Mouse (Mus musculus): ENCODE measurements around the gene B3gntl1. TPM values are rescaled to one million over a fixed set of nuclear protein-coding genes. Genes with fewer than 3 reads are reported as not detected.

Gene B3gntl1
- polyA plus RNA-seq (2017; shearing (Covaris generic)) = 10 to 100 TPM in 2 of 3 experiments, 1 to 10 TPM in 1; 6.4 to 12.1 (median 10.7) TPM

DNA sequence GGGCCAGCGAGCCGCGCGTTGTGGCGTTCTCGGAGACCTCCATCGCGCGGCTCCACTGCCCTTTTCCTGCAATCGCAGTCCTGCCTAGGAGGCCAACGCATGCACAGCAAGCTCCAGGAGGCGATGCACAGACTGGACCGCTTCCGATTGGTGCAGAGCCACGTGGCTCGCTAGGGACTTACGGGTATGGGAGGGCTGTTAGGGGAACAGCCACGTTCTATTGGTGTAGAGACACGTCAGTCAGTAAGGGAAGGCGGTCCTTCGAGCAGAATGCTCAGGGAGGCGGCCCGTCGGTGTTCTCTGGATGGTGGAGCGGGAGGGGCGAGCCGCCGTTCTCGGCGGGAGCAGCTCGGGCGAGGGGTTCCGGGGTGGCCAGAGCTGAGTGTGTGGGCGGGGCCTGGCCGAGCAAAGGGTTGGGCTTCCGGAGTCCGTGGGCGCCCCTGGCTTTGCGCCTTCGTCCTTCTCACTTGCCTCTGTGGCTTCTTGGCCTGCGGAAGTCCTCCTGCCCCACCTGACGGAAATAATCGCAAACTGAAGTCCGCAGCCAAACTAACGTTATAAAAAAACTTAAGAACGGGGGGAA, at the start of gene B3gntl1:
Gene B3gntl1 (minus strand): TSS at position 164 of the 583 bp plus-strand sequence.
- peak; percentile 100 for ATAC-seq

DNA sequence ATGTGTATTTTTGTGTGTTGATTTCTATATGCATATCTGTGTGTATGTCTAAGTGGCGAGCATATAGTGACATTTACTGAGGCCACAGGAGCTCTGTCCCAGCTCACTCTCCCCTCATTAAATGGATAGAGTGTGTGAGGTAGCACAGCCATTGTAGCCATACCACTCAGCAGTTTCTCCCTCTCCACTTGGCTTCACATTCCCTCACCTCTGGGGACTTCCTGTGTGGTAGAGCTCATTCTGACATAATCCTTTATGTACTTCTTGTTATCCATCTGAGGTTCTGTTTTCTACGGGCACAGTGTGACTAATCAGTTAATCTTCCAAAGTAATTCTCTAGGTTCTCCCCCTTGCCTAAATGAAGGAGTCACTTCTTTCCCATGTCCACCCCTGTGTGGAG, 49.5 kb upstream of the B3gntl1 start:
- no peak for ATAC-seq

DNA sequence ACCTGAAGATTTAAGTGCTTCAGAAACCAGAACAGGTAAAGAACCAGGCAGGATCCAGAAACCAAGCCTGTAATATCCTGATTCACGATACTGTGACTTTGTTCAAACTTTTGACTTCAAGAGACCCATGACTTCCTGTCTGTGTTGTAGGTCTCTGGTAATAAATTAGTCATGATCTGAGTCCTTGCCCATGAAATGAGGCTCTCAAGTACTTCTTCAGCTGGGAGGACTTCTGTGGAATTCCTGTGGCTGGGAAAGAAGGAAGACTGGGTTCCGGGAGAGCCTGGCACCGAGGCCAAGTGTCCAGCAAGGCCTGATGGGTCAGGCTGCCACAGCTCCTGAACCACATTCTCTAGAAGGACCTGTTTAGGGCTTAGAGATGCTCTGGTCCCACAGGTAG, 47.8 kb upstream of the B3gntl1 start:
- ATAC-seq = no peak

DNA sequence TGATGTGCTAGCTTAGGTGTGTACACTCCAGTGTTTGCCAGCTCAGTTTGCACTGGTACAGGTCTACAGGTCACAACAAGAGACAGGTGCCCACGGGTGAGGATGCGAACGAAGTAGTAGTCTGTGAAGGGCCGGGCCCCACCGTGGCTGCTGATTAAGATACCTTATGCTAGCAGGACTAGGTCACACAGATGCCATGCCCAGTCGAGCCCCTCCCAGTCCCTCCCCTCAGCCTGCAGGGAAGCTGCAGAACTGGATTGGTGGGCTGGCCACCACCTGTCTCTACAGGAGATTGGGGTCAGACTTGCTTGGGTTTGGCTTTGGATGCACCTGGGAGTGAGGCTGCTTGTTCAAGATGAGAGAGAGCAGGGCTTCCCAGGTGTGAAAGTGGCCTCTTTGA, 44.8 kb upstream of the B3gntl1 start:
- ATAC-seq = no peak

DNA sequence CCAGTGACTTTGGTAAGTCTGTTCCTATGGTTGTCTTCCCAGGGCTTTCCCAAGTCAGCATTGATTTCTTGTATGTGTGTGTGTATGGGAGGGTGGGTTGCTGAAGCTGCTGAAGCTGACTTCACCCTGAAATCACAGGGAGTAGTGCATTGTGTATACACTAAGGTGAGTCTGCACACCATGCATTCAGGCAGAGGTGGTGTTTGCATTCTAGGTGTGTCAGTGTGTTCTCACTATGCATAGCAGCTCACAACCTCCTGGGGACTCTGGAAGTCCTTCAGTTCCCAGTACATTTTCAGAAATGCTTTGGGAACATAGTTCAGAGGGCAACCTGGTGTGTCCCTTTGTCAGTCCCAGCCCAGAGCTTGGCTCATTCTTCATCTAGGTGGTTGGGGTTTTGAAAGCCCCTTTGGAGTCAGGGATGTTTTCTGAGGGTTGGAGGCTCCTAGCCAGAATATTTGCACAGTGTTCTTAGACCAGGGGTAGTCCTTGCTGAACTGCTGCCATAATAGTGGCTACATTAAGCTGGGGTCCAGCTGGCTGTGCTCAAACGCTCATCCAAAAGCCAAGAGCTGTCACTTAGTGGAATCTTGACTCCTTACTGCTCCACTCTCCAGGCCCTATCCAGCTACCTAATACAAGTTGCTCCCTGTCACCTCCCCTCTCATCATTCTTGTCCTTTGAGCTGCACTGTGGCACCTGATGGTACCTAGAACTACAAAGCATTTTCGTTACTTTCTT, 42.0 kb upstream of the B3gntl1 start:
- ATAC-seq = no peak

DNA sequence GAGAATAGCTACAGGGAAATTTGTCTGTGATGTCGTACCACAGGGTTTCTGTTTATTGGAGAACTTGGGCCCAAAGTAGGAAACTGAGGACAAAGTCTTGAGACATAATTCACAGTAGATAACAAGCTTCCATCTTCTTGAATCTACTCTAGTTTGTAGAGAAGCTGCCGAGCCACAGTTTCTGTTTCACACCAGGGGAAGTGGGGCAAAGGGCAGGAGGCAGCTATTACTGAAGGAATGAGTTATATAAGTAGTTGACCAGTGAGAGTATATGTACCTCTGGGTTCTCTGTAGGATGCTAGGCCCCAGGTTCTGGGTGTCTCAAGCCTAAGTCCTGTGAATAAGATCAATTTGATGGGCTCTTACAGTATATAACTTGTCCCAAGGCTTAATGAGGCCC, 40.6 kb upstream of the B3gntl1 start:
- ATAC-seq = no peak

DNA sequence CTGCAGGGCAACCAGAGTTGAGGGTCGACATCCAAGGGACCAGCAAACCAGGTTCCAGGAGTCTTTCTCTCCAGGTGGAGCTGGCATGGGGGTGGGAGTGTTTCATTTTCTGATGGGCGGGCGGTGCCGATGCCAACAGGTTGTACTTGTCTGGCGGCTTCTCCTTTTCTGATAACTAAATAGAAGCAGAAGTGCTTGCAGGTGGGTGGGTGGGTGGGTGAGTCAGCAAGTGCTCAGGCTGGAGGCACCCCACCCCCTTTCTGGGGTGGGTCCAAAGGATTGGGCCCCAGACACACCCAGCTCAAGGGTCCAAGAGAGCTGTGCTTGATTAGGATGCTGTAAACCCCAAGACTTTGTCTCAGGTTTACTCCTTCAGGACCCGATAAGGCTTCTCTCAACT, 40.0 kb upstream of the B3gntl1 start:
- ATAC-seq = no peak

DNA sequence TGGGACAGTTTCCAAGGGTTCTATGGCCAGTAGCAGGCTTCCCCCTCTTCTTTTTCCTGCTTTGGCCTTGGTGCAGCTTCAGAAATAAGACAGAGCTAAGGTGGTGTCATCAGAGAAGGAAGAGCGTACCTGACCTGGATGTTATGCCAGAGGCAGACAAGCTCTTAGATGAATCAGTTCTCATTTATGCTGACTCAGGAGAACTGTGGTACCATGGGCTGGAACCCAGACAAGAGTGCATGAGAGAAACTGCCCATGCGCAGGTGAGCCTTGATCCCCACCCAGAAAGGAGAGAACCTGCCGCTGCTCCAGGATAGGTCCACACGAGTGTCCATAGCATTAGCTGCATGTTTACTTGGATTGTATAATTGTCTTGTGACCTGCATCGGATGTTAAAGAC, 37.3 kb upstream of the B3gntl1 start:
- no peak for ATAC-seq

DNA sequence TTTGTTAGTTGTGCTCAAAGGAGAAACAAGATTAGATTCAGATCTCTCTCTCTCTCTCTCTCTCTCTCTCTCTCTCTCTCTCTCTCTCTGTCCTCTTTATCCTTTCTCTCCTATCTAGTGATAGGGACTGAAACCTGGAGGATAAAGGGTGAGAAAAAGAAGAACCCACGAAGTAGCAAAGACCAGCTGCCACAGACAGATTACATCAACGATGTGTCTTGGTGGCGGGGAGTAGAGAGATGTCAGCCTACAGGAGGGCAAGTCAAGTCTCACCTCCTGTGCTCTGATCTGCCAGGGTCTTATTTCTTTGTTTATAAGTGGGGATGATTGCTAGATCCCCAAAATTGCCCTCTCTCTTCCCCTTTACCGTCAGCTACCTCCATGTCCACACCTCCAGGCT, 36.3 kb upstream of the B3gntl1 start:
- no peak for ATAC-seq

DNA sequence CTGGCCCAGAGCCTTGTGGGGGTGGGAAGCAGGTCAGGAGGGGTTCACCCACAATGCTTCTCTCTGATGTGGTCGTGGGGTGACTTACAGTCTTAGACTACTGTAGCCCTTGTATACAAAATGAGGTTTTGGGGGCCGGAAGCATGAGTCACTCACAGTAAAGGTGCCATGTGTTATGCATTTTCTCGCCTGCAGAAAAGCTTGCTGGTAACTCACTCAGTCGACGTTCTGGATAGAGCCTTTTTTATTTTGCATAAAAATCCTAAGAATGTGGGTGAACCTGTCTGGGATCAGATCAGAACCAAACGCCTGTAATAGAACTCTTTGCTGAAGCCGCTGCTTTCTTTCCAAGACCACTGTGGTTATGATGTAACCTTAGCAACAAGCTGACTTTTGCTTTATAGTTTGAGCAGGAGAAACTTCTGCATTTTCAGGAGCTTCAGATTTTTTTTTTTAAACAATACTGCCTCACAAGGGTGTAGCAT, 33.6 kb upstream of the B3gntl1 start:
- peak; percentile 86 for ATAC-seq

DNA sequence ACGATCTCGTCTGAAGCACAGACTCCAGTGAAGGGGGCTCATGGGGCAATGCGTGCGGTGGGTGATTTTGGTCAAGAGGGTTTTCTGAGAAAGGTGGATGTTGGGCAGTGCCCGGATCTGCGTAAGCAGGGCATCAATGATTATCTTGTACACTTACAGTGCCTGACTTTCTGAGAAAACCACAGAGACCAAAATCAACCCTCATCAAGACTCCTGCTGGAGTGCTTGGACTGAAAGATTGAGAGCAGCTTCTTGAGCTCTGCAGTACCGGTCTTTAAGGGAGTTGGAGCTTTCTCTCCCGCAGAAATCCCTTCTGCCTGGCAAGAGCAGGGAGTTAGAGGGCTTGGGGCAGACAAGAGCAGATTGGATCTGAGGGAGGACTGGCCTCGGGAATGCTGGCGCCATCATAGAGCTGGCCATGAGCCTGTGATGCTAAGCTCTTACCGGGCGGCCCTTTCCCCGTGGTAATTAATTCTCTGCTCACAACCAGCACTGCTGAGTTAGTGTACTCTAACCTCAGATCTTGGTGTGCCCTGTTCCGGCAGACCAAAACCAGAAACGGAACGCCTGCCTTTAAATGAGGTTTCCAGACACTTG, 30.8 kb upstream of the B3gntl1 start:
- no peak for ATAC-seq

DNA sequence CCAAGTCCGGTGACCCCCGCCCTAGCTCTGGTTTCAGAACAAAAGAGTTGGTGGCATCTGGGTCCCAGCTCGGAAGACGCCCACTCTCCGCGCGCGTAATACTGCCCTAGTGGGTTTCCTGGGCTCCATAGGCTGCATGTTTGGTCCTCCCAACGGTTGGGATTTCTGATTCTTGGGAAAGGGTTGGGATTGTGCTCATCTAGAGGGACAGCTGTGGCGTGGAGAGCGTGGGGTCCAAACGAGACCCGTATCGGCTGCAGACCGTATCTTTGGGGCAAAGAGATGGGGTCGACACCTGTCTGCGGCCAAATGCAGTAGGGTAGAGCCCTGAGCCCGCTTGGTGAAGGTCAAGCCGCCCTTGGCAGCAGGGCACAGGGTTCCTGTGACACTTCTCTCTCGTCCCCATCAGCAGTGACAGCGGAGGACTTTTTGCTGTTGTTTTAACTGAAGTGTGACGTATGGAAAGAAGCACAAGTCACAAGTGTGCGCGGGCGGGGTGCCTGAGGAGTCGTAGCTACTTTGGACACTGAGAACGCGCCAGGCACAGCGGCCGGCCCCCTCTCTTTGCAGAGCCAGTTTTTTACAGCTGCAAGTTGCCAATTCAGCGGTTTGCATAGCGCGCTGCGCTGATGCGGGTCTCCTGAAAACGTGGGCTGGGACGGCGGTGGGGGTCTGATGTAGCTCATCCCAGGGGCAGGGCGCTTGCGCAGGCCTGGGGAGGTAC, 30.1 kb upstream of the B3gntl1 start:
- peak; percentile 51 for ATAC-seq

DNA sequence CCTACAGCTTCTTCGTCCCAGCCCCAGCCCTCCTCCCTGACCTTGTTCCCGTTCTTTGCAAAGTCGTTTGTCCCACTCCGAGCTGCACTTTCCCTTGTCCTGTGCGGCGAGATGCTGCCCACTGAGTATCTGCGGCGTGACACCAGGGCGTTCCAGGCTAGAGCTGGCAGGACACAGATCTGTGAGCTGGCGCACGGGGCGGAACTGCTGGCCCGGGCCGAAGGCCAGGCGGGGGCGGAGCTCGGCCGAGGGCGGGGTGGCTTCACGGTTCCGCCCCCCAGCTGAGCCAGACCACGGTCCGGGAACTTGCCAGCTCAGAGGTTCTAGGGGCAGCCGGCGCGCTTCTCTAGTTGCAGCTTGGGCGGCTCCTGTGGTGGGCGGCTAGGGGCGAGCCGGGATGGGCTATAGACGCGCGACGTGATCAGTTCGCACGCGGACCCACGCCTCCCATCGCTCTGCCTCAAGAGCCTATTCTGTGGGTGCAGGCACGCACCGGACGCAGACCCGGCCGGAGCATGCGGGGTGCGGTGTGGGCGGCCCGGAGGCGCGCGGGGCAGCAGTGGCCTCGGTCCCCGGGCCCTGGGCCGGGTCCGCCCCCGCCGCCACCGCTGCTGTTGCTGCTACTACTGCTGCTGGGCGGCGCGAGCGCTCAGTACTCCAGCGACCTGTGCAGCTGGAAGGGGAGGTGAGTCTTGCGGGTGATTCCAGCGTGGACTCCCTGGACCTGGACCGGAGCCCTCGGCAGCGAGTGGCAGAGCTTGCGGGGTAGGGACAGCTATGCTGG, 29.4 kb upstream of the B3gntl1 start:
- peak; percentile 33 for ATAC-seq

DNA sequence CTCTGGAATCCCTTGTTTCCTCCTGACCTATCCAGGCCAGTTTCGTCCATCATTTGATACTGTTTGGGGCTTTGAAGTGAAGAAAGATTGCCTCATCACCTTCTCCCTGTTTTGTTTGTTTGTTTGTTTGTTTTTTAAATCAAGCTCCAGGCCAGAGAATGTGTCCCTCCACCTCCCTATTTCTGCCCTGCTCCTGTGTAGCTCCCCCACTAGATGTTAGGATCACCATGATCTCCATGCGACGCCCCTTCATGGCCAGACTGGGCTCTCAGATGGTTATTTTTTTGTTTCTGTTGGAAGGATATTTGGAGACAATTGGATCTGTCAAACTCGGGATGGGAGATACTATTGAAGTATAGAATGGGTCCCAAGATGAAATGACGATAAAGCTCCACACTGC, 28.3 kb upstream of the B3gntl1 start, which contains the start of gene Metrnl:
Gene Metrnl (plus strand): TSS at position 301 of the 400 bp plus-strand sequence.
- ATAC-seq = no peak

DNA sequence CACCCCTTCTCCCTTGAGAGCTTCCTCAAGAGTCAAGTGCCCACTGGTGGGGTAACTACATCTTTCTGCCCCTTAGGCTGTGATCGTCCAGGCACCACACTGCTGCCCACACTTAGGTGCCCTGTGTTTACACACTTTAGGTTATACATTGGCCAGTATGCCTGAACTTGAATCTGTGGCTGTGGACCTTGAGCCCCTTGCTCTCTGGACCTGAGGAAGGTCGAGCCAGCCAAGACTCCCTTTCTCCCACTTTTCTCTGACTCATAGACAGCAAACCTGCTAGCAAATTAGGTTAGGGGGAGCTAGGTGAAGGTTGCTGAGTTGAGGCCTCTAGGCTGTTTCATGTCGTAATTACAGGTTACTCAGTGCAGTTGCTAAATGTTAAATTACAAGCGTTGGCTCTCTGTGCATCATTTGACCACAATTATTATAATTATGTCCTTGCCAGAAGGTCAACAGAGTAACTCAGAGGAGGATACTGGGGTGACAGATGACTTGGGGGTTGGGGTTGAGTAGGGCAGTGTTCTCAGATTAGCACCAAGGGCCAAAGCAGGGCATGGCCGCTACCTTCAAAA, 25.5 kb upstream of the B3gntl1 start:
- no peak for ATAC-seq

DNA sequence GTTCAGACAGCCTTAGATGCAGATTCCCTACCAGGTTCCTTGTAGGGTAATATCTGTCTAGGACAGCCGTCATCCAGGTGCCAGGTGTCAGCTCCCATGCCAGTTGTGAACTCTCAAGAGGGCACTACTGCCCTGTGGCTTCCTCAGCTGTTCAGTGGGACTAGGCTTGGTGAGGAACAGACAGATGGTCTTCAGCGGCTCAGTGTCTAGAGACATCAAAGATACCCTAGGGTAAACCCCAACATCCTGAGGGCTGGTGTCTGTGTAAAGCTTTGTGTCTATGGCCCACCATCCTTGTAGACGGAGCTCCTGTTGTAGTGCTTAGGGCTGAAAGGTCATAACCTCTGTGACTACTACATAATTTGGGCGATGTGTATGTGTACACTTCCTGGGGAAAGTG, 24.3 kb upstream of the B3gntl1 start:
- ATAC-seq = no peak

DNA sequence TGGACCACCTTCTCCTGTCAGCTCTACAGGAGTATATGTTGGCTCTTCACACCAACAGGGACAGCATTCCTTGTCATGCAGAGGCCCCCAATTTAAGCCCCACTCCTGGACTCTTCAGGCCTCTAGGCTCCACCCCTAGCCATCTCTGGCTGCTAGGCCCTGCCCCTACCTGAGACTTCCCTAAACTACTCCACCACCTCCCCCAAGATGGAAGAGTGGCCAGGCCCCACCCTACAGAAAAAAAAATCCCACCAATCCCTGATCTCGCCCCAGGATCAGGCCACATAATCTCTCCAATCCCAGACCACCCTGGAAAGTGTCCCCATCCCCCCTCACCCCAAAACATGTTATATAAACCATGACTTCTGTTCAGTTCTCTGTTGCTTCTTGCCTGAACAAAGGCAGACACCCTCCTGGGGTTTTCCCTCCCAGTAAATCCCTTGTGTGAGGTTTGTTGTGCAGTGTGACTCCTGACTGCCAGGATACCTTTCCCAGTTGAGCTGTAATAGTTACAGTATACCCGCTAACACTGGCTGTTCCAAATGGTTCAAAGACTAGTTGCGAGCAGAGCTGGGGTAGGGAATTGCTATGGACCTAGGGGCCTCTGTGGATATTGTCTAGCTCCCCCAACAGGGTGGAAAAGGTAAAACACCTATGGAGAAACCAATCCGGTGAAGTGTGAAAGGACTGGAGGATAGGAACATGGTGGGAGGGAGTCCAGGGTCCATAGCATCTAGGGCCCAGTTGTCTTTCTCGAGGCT, 22.5 kb upstream of the B3gntl1 start:
- ATAC-seq = no peak

DNA sequence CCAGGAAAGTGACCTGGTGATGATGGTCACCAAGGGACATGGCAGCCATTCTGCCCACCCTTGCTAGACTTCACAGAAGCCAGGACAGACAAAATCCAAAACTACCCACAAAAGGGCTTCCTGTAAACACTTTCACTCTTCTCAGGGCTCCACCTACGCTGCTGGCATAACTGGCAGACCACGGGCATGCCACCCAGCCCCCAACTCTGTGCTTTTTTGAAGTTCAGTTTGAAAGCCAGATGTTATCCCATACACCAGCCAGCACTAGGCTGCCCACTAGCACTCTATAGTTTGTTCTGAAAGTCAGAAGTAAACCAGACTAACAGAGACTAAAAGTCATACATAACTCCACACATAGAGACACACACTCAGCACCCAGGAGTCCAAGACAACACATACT, 15.1 kb upstream of the B3gntl1 start:
- ATAC-seq = no peak

DNA sequence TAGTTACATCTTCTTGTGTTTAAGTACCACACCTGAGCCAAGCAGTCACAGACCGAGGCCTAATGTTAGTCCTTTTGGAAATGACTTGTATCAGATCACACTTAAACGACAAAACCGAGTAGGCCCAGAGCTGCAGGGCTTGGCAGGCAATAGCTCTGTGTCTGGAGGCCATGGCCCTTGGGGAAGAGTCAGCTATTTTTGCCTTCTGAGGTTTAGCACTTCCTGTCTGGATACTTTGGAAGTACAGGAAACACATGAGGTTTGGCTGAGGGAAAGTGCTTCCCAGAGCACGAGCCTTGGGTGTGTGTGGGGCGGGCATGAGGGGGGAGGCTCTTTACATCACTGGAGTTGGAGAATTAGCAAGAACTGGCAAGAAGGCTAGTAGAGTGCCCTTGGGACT, 13.7 kb upstream of the B3gntl1 start:
- ATAC-seq = no peak

DNA sequence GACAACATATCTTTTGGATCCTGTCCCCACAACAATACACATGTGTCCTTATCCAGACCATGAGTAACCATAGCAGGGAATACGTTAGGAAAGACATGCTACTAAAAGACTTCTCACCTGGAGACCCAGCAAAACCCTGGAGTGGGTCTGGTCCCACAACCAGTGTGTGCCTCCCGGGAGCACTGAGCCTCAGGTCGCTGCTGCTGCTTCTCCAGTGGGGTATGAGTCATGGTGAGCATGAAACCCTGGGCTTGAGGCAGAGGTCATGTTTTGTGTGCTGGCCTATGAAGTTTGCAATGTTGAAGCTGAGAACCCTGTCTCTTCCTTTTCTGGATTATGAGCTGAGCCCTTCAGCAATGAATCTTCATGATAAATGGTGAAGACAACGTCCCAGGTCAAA, 13.1 kb upstream of the B3gntl1 start:
- no peak for ATAC-seq

DNA sequence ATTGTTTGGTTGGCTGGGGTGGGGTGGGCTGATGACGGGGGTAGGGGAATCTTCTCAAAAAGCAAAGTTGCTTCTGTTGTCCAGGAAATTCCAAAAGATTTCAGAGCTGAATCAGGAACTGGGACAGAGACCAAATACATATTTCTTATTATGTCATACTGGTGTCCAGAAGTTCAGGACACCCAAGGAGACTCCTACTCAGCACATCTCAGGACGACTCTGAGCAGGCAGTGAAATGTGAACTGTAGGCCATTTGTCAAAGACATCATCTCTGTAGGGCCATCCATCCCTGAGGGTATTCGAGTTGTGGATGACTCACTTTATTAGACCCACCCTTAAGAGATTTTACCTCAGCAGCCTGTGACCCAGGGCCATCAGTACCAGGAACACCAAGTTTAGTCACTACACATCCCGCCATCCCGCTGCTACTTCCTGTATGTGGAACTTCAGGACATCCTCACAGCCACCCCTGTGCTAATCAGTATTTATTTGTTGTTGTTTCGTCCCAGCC, 12.6 kb upstream of the B3gntl1 start:
- no peak for ATAC-seq
